Mouse (Mus musculus) spleen, postnatal 10 days (tissue): ENCODE measurements around the gene Fry.
"Not testable (repeated sequence)": the region's sequence is repeated elsewhere in the genome, so short reads cannot be mapped to it uniquely, and the experiment has no call there.

Source experiments
- DNase-seq, 2 experiments: peaks; one replicate each; pipeline ENCODE4 v3.0.0; 2021 to 2022; ENCODE audit warnings: low spot score in 2 of 2

Fry gene

DNA sequence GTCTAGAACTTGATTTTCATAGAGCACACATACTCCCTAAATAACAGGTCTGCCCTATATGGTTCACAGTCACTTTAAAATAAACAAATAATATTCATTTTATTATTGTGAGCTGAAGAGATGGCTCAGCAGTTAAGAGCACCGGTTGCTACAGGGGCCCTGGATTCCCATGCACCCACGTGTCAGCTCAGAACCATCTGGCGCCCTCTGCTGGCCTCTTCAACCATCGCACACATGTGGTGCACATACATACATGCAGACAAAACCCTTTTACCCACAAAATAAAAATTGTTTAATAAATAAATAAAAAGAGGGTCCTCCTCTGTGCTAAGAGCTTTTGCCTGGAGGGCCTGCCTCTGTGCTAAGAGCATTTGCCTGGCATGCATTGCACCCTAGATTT is 335.0 kb downstream of the Fry start:
- DNase-seq, result no peak

DNA sequence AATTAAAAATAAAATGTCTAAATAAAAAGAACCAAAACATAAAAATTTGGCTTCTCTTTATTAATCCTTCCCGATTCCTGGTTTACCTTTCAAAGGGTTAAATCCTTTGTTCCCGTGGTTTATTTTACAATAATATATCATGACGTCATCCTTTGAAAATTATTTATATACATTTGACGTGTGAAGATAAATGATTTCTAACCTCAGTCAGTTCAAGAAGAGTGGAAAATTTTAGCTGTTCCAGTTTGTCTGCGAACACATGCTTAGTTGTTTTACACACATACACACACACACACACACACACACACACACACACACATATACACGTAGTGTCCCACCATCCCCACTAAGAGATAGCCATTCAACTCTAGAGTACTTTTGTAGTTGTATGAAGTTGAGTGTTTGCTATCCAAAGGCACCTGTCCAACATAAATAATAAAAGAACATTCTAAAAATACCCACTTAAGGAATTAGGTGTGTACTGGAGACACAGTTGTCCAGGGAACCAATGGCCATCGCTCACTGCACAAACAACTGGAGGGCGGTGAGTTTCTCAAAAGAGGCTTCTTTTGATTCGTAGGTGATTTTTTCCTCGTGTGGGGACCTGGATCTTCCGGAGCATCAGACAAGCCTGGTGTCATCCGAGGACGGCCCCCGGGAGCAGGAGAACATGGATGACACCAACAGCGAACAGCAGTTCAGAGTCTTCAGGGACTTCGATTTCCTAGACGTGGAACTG is 338.9 kb downstream of the Fry start:
- no peak for DNase-seq

DNA sequence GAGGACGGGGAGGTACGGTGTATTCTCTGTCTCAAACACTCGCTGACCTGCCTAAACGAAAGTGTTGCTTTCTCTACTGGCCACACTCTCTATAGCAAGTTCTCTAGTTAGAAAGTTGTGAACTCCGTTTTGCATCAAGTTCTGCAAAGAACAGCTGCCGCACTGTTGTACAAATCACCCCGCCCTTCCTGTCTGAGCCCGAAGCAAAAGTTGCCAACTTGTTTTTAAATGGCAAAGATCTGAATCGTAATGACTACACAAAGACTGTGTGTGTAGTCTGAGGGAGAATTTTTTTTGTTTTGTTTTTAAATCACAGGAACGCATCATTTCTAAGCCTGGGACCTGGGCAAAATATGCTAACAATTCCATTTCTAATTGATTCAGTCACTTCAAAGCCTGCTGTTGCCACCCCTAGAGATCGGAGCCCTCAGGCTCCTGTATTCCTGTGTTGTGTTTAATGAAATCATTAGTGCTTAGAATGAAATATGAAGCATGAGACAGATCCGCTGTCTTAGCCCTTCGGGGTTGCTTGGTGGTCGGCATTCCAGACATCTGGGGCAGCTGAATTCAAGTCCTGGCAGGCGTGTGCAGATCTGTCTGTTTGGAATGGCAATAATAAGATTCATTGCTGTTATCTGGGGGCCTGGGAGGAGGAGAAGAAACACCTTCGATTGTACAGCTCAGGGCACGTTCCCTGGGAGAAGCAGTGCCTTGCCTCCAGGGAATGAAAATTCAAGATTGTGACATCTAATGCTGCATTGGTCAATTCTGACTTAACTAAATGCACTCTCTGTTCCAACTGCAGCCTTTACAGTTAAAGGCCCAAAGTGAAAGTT is 339.7 kb downstream of the Fry start:
- no peak for DNase-seq

DNA sequence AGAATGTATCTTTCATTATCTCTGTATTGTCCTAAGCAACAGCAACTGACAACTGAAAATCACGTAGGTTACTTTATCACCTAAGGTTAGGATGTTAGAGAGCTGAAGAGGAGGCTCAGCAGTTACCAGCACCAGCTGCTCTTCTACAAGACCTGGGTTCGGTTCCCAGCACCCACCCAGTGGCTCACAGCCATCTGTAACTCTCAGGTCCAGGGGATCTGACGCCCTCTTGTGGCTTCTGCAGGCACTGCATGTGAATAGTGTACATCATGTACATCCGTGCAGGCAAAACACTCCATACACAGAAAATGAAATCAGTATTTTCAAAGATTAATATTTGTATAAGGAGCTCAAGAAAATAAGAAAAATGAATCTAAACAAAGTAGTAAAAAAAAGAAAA is 341.4 kb downstream of the Fry start:
- peak in 1 of 2 experiments; percentile 31 for DNase-seq

DNA sequence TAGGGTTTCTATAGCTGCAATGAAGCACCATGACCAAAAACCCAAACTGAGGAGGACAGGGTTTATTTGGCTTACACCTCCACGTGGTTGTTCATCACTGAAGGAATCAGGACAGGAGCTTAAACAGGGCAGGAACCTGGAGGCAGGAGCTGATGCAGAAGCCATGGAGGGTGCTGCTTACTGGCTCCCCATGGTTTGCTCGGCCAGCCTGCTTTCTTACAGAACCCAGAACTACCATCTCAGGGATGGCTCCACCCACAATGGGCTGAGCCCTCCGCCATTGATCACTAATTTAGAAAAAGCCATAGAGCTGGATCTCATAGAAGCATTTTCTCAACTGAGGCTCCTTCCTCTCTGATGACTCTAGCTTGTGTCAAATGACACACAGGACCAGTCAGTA is 346.3 kb downstream of the Fry start:
- no peak for DNase-seq

DNA sequence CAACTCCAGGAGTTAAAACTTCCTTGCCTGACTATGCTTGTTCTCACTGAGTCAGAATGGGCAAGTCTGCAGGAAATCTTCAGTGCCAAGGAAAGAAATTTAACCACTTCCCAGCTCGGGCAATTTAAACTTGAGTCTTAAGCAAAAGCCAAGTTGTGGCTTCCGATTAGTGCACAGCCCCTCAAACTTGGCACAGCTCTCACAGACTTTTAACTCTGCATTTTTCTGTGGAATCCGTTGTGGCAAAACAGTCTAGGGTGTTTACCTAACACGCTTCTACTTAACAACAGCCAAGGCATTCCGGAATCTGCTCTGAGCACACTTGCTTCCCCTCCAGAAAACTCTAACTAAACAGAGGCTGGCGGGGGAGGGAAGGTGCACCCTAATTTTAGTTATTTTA is 346.8 kb downstream of the Fry start:
- DNase-seq, result no peak

DNA sequence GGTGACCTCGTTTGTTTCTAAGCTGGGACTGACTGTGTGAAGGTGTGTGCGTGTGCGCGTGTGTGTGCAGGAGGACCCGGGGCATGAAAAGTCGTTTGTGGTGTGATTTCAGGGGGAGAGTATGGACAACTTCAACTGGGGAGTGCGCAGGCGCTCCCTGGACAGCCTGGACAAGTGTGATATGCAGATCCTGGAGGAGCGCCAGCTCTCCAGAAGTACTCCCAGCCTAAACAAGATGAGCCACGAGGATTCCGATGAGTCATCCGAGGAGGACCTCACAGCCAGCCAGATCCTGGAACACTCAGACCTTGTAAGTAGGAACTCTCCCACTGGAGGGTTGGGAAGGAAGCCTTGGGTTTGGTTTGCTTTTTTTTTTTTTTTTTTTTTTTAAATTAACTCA is 347.7 kb downstream of the Fry start:
- peak in 1 of 2 experiments; percentile 60 for DNase-seq

DNA sequence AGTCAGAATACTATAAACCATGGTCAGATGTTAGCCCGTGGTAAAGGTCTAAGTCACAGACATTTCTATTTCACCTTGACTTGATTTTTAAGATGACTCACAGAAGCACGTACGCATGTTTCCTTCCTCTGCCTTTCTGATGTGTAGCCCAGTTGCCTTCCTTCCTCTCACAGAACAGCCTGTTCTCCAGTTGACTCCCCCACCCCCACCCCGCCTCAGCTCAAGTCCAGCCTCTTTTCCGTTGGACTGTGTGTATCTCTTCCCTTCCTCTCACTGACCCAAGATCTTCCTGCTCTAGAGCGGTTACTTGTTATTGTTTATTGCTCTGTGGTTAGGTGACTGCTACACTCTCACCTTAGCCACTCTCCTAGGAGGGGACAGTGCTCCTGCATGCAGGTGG is 350.0 kb downstream of the Fry start:
- DNase-seq, result no peak

DNA sequence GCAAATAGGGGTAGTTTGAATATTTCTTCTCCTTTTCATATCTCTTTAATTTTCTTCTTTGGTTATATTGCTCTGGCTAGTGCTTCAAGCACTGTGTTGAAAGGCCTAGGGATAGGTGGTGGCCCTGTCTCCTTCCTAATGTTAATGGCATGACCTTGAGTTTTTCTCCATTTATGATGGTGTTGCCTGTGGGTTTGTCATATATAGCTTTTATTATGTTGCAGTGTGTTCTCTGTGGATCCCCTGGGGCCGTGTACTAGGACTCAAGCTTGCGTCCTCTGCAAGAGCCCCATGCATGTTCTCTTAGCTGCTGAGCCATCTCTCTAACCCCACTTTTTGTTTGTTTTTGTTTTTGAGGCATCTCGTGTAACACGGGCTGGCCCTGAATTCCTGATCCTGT is 358.9 kb downstream of the Fry start:
- no peak for DNase-seq

DNA sequence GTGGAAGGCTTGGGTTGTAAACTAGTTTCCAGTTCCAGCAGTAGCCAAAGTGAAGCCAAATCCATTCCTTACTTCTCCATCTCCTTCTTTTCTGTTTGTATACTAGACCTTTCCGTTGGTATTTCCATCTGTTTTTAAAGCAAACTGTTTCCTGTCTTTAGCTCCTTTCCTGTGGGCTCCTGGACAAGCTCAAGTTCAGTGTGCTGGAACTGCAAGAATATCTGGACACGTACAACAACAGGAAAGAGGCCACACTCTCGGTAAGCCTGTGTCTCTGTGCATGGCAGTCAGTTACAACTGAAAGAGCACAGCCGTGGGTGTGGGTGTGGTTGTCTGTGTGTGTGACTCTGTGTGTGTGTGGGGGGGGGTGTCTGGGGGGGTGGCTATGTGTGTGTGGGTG is 360.2 kb downstream of the Fry start:
- no peak for DNase-seq

DNA sequence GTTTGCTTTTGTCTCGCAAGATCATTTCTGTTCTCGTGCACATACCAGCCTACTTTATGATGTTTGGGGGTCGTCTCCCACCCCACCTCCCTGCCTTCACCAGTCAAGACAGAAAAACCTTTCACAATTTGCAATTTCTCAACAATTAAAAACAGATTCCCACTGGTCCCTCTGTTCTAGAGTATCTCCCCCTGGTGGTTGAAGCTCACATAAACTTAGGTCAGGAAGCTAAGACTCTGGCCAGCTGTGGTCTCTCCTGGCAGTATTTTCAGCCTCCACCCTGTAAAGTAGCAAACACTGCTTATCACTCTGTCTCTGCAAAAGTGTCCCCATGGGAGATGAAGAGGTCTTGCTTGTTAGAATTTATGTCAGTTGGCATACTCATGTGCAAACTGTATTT is 366.8 kb downstream of the Fry start:
- DNase-seq, result peak in 1 of 2 experiments; percentile 22

DNA sequence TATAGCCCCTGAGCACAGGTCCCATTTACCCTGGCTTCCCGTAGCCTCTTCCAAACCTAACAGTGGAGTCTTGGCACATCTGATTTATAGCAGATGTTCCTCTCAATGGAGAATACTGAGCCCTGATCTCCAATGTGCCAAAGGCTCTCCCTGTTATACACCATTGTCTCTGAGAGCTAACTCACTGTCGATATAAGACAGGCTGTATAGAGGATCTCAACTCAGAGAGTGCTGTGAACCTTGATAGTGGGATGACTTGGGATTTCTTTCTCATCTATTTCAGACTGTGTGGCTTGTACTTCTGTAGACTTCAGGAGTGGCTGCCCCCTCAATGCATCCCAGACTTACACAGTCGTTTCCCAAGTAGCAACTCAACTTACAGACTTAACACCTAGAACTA is 371.8 kb downstream of the Fry start:
- DNase-seq, result no peak

DNA sequence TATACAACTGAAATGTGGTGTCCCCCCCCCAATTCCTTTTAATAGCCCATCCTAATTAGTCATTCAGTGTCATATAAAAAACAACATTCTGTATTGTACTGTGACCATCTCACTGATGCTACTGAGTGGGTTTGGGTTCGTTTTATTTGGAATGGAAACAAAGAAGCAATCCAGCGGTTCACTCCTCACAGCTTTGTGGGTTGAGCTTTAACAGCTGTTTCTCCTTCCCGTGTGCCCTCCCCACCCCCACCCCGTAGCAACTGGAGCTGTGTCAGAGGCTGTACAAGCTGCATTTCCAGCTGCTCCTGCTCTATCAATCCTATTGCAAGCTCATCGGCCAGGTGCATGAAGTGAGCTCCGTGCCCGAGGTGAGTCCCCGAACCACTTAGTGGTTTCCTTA is 372.4 kb downstream of the Fry start:
- DNase-seq, result no peak

DNA sequence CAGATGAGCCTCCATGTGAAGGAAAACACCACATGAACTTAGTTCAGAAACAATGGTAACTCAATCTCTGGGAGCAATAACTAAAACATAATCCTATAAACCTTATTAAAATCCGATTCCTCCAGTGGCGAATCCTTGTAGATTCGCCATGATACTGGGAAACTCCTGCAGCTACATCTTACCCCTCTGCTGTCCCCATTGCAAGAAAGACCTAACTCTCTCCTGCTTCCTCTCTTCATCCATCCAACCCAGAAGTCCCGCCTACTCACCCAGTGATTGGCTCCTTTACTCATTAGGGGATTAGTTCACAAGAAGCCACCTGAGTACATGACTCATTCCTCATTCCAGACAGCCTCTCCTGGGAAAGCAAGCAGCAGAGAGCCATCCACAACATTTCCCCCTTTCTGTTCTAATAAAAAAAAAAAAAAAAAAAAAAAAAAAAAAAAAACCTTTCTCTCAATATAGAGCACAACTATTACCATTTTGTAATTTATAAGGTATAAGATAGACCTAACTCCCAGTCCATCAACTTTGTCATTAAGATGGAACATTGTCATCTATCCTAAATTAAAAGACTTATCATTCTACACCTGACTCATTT is 373.2 kb downstream of the Fry start:
- not testable (repeated sequence) for DNase-seq

DNA sequence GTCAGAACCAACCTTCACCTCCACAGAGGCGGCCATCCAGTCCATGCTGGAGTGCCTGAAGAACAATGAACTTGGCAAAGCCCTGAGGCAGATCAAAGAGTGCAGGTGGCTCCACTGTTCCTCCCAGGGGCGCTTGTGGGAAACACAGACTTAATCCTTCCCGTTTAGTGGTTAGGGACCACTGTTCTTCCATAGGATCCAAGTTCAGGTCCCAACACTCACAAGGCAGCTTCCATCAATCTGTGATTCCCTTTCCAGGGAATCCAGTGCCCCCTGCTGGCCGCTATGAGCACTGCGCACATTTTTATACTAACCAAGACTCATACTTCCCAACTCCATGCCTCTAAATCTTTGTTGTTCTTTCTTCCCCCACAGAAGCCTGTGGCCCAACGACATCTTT is 377.3 kb downstream of the Fry start:
- peak; percentile 43 to 66 for DNase-seq

DNA sequence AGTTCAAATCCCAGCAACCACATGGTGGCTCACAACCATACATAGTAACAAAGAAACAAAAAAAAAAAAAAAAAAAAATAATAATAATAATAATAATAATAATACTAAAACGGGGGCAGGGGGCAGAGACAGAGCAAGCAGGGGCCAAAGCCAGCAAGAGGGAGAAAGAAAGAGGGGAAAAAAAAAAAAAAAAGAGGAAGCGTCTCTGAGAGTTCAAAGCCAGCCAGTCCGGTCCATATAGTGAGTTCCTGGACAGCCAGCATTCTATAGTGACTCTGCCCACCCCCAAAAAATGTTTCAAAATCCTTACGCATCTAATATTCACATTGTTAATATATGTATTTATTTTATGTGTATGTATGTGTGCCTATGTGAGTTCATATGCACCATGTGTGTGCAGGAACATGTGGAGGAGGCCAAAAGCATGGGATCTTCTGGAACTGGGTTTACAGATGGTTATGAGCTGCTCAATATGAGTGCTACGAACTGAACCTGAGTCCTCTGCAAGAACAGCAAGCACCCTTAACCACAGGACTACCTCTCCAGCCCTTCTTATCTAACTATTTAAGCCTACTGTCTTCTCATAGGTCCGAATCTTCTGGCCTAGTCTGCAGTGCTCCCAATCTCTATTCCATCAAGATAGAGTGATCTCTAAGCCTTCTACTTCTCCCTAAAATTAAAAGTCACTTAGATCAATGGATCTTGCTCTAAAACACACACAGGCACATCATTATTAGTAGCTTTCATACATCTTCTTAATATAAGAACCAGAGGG is 392.2 kb downstream of the Fry start:
- DNase-seq, result no peak

DNA sequence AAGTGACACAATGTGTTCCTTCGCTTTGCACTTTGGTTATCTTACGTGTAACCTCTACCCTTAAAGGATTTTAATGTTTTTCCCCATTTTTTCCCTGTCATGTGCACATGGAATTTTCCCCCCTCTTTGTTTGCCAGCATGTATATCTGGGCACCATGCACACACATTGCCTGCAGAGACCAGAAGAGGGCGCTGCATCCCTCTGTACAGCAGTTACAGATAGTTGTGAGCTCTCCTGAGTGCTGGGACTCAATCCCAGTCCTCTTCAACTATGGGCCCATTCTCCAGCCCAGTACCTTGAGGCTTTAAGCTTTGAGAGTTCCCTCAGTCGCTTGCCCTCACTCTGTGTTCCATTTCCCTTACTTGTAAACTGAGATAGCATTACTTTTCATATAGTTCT is 394.8 kb downstream of the Fry start:
- no peak for DNase-seq

DNA sequence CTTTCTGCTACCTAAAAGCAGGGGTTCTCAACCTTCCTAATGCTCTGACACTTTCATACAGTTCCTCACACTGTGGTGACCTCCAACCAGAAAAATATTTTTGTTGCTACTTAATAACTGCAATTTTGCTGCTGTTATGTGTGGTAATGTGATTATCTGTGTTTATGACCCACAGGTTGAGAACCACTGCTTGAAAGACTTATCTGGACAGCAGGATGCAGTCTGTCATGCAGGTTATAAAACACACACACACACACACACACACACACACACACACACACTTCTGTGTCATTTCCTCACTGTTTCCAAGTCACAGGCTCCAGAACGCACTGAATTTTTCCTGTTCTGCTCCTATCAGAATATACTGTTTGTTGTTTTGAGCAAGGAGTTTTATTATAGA is 395.6 kb downstream of the Fry start:
- no peak for DNase-seq

DNA sequence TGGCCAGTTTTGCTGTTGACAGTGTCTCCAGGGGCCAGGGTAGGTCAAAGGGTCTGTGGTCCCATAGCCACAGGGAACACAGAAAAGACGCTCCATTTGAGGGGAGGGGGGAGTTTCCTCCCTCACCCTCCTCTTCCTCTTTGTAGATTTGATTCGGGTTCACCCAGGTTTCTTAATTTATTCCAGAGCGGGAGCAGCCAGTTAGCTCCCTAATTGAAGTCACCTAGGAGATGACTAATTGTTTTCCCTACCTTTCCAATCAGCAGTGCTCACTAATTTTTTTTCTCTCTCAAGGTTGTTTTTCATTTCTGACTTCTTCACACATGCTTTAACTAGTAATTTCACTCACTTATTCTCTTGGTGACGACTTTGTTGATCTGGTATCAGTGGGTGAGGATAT is 399.6 kb downstream of the Fry start, which contains the start of gene Zar1l:
Gene Zar1l, minus strand, starts transcription at position 101 of the 400 bp plus-strand sequence.
- DNase-seq, result no peak

DNA sequence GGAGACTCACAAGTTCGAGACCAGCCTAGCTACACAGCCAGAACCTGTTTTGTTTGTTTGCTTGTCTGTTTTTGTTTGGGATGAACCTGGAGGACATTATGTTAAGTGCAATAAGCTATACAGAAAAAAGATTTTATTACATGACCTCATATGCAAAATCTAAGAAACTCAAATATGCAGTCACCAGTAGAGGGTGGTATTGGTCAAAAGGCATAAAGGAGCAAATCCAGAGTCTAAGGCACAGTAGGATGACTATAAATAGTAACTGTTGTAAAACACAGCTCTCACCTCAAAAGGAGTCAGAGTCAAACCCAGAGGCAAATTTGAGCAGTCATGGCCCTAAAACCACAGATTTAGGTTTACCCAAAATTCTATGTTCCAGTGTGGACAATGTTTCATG is 401.1 kb downstream of the Fry start:
- no peak for DNase-seq

DNA sequence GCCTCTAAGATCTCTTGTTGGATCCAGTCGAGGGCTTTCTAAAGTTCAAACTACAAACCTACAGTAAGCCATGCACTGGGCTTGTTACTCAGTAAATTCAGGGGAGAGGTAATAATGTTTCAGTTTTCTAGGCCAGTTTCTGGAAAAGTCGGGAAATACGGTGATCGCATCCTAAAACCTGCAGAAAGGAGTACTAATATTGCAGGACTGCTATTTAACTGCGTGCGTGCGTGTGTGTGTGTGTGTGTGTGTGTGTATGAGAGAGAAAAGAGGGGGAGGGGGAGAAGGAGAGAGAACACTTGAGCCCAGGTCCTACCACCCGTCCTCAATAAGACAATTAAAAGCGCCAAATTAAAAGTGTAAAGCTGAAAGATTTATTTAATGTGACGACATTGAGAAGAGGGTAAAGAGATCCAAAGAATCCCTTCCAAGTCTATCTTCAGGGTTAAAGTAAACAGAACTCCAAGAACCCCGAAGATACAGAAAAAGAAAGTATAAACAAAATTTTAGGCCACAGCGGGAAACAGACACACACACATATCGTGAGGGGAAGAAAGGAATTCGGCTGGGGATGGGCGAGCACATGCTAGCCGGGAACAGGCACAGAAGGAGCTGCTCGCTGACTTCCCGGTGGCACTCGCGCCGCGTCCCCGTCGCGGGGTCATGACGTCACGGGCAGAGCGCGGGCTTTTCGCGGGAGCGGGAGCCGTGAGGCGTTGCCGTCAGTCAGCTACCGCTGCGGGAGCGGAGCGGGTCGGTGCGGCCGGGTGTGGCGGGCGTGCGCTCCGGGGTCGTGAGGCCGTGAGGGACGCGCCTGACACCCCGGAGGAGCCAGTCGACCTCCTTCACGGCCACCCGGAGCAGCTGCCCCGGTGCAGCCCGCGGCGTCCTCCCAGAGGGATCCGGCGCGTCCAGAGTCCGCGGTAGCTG is 403.8 kb downstream of the Fry start, which contains the start of gene Brca2:
Gene Brca2, plus strand, starts transcription at position 694 of the 930 bp plus-strand sequence.
- DNase-seq, result peak; percentile 94 to 95
